Mouse (Mus musculus) midbrain, embryonic 10.5 days (tissue): ENCODE data around the gene Gm5108. TPM values are rescaled to one million over a fixed set of nuclear protein-coding genes. Genes with fewer than 3 reads are reported as not detected.

Experiments used
- DNase-seq: peaks from one replicate; pipeline ENCODE4 v3.0.0-alpha.2; 2017; ENCODE audit warnings: low spot score
- H3K27ac ChIP-seq: fragments of 300-500 bp; sonication (generic); replicated peaks from 2 replicates; pipeline ENCODE4 v1.5.1; 2016; ENCODE audit warnings: mild to moderate bottlenecking
- H3K27me3 ChIP-seq: fragments of 300-500 bp; sonication (generic); 2 replicates; pipeline ENCODE4 v1.6.1; 2016; ENCODE audit warnings: low read depth, mild to moderate bottlenecking; ENCODE audit not compliant: poor library complexity, severe bottlenecking
- H3K36me3 ChIP-seq: fragments of 300-500 bp; sonication (generic); 2 replicates; pipeline ENCODE4 v1.6.1; 2016; ENCODE audit warnings: mild to moderate bottlenecking, moderate library complexity
- H3K4me1 ChIP-seq: fragments of 300-500 bp; sonication (generic); 2 replicates; pipeline ENCODE4 v1.6.1; 2016
- H3K4me3 ChIP-seq: fragments of 300-500 bp; sonication (generic); 2 replicates; pipeline ENCODE4 v1.5.1; 2016; ENCODE audit warnings: mild to moderate bottlenecking, moderate library complexity
- H3K9me3 ChIP-seq: fragments of 300-500 bp; sonication (generic); replicated peaks from 2 replicates; pipeline ENCODE4 v1.6.1; 2016; ENCODE audit warnings: mild to moderate bottlenecking
- WGBS: fragments of 180-500 bp; shearing (Covaris S2); methylation state at CpG from one replicate; pipeline ENCODE4 v1.1.7; 2016; 5-methylcytosine and 5-hydroxymethylcytosine counted together
- polyA plus RNA-seq: library from polyadenylated mRNA; unstranded; fragments of >200 nt; fragmentation: Nextera tagmentation; extraction: Ambion mirVana; gene quantifications from 2 replicates; pipeline ENCODE4 v1.2.1, GENCODE M21; 2016

The Gm5108 gene
- polyA plus RNA-seq, result not detected in 2 replicates

DNA sequence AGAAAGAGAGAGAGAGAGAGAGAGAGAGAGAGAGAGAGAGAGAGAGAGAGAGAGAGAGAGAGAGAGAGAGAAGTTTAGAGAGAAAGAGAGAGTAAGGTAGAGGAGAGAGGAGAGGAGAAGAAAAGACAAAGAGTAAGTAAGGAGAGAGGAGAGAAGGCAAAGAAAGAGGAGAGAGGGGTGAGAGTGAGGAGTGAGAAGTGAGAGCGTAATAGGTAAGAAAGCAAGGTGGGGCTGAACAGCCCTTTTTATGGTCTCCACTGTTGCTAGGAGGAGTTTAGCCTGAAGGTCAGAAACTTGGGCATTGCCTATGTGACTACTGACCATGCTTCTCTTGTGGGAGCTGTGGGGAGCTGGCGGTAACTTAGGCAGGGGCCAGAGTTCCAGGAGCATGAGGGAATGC lies at the start of gene Gm5108:
Gene Gm5108, plus strand, starts transcription at position 301 of the 400 bp plus-strand sequence.
- H3K27me3 ChIP-seq, result no peaks in the 10 kb centered on the region
- 93% methylated on average over 2 of the region's 2 CpGs for WGBS

DNA sequence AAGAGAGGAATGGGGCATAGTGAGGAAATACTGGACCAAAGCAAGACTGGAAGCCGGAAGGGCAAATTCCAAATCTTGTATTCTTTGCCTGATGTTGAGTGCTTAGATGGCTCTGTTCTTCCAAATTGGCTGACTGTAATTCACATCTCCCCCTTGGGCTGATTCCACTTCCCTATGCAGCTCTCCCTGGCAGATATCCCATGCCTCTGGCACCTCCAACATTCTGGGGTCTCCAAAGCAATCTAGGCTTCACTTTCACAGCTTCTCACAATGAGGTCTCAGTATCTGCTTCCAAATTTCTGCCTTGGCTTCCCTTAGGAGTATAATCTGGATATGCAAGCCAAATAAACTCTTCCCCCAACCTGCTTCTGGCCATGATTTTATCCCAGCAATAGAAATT lies 42.5 kb upstream of the Gm5108 start:
- Histone ChIP-seq H3K4me3 (no peak overlapping the region), H3K27me3 (no peaks in the 10 kb centered on the region), H3K9me3 (no peaks in the 10 kb centered on the region), H3K27ac (no peak overlapping the region), H3K4me1 (no peaks in the 10 kb centered on the region), H3K36me3 (no peaks in the 10 kb centered on the region)
- no peak for DNase-seq
- 85% methylated on average over 1 of the region's 1 CpGs for WGBS

More for the DNA sequence above, at the start of gene Gm5108:
- Histone ChIP-seq H3K36me3 (no peaks in the 10 kb centered on the region), H3K4me3 (no peak within 1 kb of the TSS), H3K4me1 (0 out of 2 replicates have a peak, but pooled peaks cover 4% of the 10 kb centered on the region), H3K9me3 (no peaks in the 10 kb centered on the region), H3K27ac (no peak within 1 kb of the TSS)
- DNase-seq, result no peak

DNA sequence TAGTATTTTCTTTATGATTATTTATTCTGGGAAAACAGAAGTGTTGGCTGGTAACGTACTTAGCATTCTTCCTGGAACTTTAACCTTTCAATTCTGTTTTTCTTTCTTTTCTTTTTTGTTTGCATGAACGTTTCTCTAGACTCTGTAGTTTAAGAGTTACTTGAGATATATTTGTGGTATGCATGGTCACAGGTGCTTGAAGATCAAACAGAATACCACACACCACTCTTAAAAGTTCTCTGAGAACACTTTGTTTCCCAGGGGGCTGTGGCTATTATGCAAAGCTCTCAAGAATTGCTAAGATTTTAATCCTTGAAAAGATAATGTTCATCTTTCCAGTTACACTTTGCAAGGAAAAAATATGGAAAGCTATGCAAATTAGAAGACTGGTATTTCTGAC lies 36.9 kb upstream of the Gm5108 start:
- 82% methylated on average over 2 of the region's 2 CpGs for WGBS
- H3K27ac ChIP-seq, result no peak overlapping the region
- no peak for DNase-seq

GRCm38 (mm10) chr5:67930584-67930983 lies 10.9 kb upstream of the Gm5108 start:
- H3K4me1 ChIP-seq, result no peaks in the 10 kb centered on the region
- H3K27ac ChIP-seq, result no peak overlapping the region
- H3K9me3 ChIP-seq, result no peaks in the 10 kb centered on the region
- DNase-seq, result no peak
- 78% methylated on average over 4 of the region's 4 CpGs for WGBS
- H3K27me3 ChIP-seq, result no peaks in the 10 kb centered on the region
- H3K36me3 ChIP-seq, result no peaks in the 10 kb centered on the region
- H3K4me3 ChIP-seq, result no peak overlapping the region

More for the DNA sequence above, 36.9 kb upstream of the Gm5108 start:
- H3K36me3 ChIP-seq, result no peaks in the 10 kb centered on the region
- H3K9me3 ChIP-seq, result no peaks in the 10 kb centered on the region
- H3K4me3 ChIP-seq, result no peak overlapping the region
- H3K4me1 ChIP-seq, result no peaks in the 10 kb centered on the region
- H3K27me3 ChIP-seq, result no peaks in the 10 kb centered on the region

- WGBS, result 93% methylated on average over 2 of the region's 2 CpGs
These were observed 9.8 kb upstream of the Gm5108 start for GRCm38 (mm10) chr5:67931623-67932022.

DNA sequence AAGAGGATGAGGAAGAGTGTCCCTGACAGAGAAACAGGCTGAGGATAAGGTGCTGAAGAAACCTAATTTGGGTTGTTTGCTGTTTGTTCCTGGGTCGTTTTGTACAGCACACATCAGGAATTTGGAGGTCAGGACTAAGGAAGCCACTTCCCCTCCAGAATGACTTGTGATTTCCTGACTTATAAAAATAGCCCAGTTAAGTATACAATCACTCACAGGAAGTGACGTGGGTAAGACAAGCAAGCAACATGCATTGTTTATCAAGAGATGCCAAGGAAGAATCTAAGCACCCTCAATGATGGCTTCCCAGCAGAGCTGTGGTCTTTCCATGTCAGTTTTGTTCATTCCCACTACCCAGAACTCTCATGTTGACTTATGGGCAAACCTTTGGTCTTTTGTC lies 1.7 kb downstream of the Gm5108 start:
- 0 out of 2 replicates have a peak, but pooled peaks cover 4% of the 10 kb centered on the region for H3K4me1 ChIP-seq
- H3K36me3 ChIP-seq, result no peaks in the 10 kb centered on the region
- no peak overlapping the region for H3K27ac ChIP-seq
- H3K27me3 ChIP-seq, result no peaks in the 10 kb centered on the region
- 76% methylated on average over 2 of the region's 2 CpGs for WGBS
- H3K9me3 ChIP-seq, result no peaks in the 10 kb centered on the region
- no peak overlapping the region for H3K4me3 ChIP-seq
- no peak for DNase-seq

More at GRCm38 (mm10) chr5:67931623-67932022, 9.8 kb upstream of the Gm5108 start:
- no peak for DNase-seq
- Histone ChIP-seq H3K36me3 (no peaks in the 10 kb centered on the region), H3K27me3 (no peaks in the 10 kb centered on the region), H3K4me1 (no peaks in the 10 kb centered on the region), H3K27ac (no peak overlapping the region), H3K9me3 (no peaks in the 10 kb centered on the region), H3K4me3 (no peak overlapping the region)

DNA sequence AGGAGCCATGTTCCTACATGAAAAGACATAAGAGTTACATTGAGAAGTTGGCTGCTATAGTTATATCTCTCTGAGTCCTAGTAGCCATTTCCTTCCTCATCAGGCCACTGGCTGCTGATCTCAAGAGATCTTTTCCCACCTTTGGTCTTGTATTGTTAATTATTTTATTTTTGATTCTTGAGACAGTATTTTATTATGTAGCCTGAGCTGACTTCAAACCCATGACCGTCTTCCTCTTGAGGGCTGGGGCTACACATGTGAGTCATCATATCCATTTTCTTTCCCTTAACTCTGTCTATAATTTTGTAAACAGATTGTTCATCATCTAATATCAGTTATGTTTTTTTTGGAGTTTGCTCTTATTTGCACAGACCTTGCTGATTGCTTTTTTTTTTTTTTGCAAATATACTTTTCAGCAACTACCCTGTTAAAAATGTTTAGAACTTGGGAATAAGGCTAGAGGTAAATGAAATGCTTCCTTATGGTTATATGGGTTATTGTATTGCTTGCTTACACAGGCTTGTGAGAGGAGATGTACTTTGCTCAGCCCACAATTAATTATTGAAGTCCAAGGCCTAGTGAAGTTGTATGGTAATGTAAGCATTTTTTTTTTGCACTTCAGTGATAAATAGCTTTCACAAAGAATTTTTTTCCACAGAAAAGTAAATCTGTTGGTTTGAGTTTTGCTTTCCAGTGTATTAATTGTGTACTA lies 2.8 kb downstream of the Gm5108 start:
- Histone ChIP-seq H3K27ac (no peak overlapping the region), H3K4me1 (0 out of 2 replicates have a peak, but pooled peaks cover 2% of the 10 kb centered on the region), H3K4me3 (no peak overlapping the region), H3K36me3 (no peaks in the 10 kb centered on the region), H3K9me3 (no peaks in the 10 kb centered on the region), H3K27me3 (no peaks in the 10 kb centered on the region)
- WGBS, result 84% methylated on average over 1 of the region's 1 CpGs
- no peak for DNase-seq

GRCm38 (mm10) chr5:67946321-67946720 lies 4.9 kb downstream of the Gm5108 start, which contains the start of gene Gm21905:
Gene Gm21905 (minus strand): TSS chr5:67946421.
- 87% methylated on average over 5 of the region's 5 CpGs for WGBS

DNA sequence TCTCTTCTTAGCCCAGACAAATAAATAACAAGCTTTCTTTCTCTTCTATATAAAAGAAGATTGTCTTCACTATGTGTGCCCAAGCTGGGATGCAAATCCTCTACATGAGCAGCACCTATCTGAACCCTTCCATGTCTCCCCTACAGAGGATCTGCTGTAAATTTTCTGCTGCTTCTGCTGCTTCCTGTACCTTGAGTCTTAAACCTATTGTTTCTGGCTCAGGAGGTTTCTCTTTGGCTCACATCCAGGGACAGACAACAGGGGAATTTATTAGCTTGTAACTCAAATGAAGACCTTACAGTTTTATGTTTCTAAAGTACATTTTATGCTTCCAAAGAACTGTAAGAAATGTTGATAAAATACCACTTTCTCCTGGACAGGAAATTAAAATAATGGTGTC lies 5.5 kb downstream of the Gm5108 start:
- no peak overlapping the region for H3K27ac ChIP-seq
- no peak for DNase-seq
- no peak overlapping the region for H3K4me3 ChIP-seq
- no peaks in the 10 kb centered on the region for H3K27me3 ChIP-seq
- no peaks in the 10 kb centered on the region for H3K36me3 ChIP-seq
- no peaks in the 10 kb centered on the region for H3K4me1 ChIP-seq
- H3K9me3 ChIP-seq, result no peaks in the 10 kb centered on the region

More at GRCm38 (mm10) chr5:67946321-67946720, 4.9 kb downstream of the Gm5108 start, which contains the start of gene Gm21905:
- H3K36me3 ChIP-seq, result no peaks in the 10 kb centered on the region
- H3K27ac ChIP-seq, result no peak within 1 kb of the TSS
- H3K27me3 ChIP-seq, result no peaks in the 10 kb centered on the region
- H3K9me3 ChIP-seq, result no peaks in the 10 kb centered on the region
- no peak for DNase-seq
- H3K4me3 ChIP-seq, result no peak within 1 kb of the TSS
- no peaks in the 10 kb centered on the region for H3K4me1 ChIP-seq

DNA sequence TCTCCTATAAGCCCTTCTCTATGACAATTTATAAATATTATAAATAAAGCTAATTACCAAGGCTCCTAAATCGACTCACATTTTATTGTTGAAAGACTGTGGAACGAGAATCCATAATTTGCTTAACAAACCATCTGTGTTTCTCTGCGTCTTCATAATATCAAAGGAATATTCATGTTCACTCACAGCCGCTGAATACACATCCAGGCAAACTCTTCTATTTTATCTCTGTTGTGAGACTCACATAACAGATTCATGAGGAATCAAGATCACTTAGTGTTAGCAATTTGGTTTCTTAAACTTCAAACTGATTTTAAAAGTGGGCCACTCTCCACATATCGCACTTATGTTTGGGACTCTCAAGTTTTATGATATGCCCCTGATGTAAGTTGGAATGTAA lies 6.6 kb downstream of the Gm5108 start:
- Histone ChIP-seq H3K27me3 (no peaks in the 10 kb centered on the region), H3K9me3 (no peaks in the 10 kb centered on the region), H3K4me3 (no peak overlapping the region), H3K4me1 (no peaks in the 10 kb centered on the region), H3K36me3 (no peaks in the 10 kb centered on the region), H3K27ac (no peak overlapping the region)
- 92% methylated on average over 5 of the region's 5 CpGs for WGBS
- DNase-seq, result no peak

- Histone ChIP-seq H3K27ac (no peak overlapping the region), H3K4me1 (no peaks in the 10 kb centered on the region), H3K36me3 (no peaks in the 10 kb centered on the region), H3K4me3 (no peak overlapping the region), H3K9me3 (no peaks in the 10 kb centered on the region), H3K27me3 (no peaks in the 10 kb centered on the region)
- no peak for DNase-seq
- 93% methylated on average over 4 of the region's 4 CpGs for WGBS
These were observed 12.6 kb downstream of the Gm5108 start for GRCm38 (mm10) chr5:67954097-67954496.

GRCm38 (mm10) chr5:67955486-67955885 lies 14.0 kb downstream of the Gm5108 start:
- Histone ChIP-seq H3K36me3 (no peaks in the 10 kb centered on the region), H3K9me3 (no peaks in the 10 kb centered on the region), H3K4me3 (no peak overlapping the region), H3K4me1 (no peaks in the 10 kb centered on the region), H3K27ac (no peak overlapping the region), H3K27me3 (no peaks in the 10 kb centered on the region)
- whole genome bisulfite sequencing, result 80% methylated on average over 7 of the region's 7 CpGs
- no peak for DNase-seq

GRCm38 (mm10) chr5:67961708-67962629 lies 20.5 kb downstream of the Gm5108 start:
- H3K27ac ChIP-seq, result no peak overlapping the region
- no peaks in the 10 kb centered on the region for H3K27me3 ChIP-seq
- H3K36me3 ChIP-seq, result no peaks in the 10 kb centered on the region
- H3K9me3 ChIP-seq, result no peaks in the 10 kb centered on the region
- no peaks in the 10 kb centered on the region for H3K4me1 ChIP-seq
- H3K4me3 ChIP-seq, result no peak overlapping the region
- 87% methylated on average over 7 of the region's 7 CpGs for WGBS
- no peak for DNase-seq
